Mouse (Mus musculus) cortical plate, adult 2 months (tissue): ENCODE results near the gene Gm4756. TPM values are rescaled to one million over a fixed set of nuclear protein-coding genes. Genes with fewer than 3 reads are reported as not detected.

ENCODE experiments used
- H3K27ac ChIP-seq: fragments of 200-500 bp; 2 replicates; pipeline ENCODE4 v1.5.1; 2012; ENCODE audit warnings: low read length, control low read depth, inconsistent platforms; ENCODE audit not compliant: insufficient read depth
- H3K4me1 ChIP-seq: fragments of 200-500 bp; 2 replicates; pipeline ENCODE4 v1.6.1; 2011; ENCODE audit warnings: low read length; ENCODE audit not compliant: control insufficient read depth, insufficient read depth
- H3K4me3 ChIP-seq: fragments of 200-500 bp; 2 replicates; pipeline ENCODE4 v1.5.1; 2011; ENCODE audit warnings: mild to moderate bottlenecking, low read length, control low read depth; ENCODE audit not compliant: insufficient read depth
- CTCF ChIP-seq: fragments of 200-500 bp; IDR thresholded peaks from 2 replicates; pipeline ENCODE4 v1.5.1; 2011; ENCODE audit warnings: mild to moderate bottlenecking, control low read depth, low read length; ENCODE audit not compliant: insufficient read depth; ENCODE audit errors: extremely low read depth
- POLR2A ChIP-seq: fragments of 200-500 bp; IDR thresholded peaks from 2 replicates; pipeline ENCODE4 v1.6.1; 2011; ENCODE audit warnings: mild to moderate bottlenecking, low read length, control low read depth; ENCODE audit not compliant: insufficient read depth; ENCODE audit errors: extremely low read depth
- polyA plus RNA-seq: library from polyadenylated mRNA; depleted of rRNA; stranded (reverse); fragments of >200 nt; gene quantifications from 2 replicates; pipeline ENCODE4 v1.2.3, GENCODE M21; 2012; rRNA removed

The Gm4756 gene
- polyA plus RNA-seq, 1 experiment, result not detected

DNA sequence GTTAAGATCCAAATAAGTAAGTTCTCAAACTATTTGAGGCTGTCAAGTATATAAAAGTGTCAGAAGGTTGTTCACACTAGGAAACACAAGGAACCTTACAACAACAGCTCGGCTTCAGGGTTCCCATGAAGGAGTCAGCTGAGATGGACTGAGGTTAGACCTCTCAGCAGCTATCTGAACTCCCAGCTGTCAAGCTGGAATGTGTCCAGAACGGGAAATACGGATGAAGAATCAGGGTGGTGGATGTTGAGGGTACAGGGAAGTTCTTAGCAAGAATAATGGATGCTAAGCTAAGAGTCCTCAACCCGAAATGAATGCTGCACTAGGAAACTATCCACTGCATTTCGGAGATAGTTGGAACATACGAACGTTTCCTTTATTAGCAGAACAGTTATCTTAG is 117.2 kb downstream of the Gm4756 start:
- Histone ChIP-seq H3K27ac (no peak overlapping the region), H3K4me3 (no peak overlapping the region), H3K4me1 (no peaks in the 10 kb centered on the region; the same call in 1 of the 2 replicates)
- TF ChIP-seq CTCF, result no peak
- no peak for TF ChIP-seq POLR2A

Other genes with a start within 250 kb of the Gm4756 start
- 1,289 and 1,308 TPM in 2 replicates for gene Rtn1, start 240.6 kb downstream of the Gm4756 start, polyA plus RNA-seq
- gene Lrrc9, start 207.8 kb downstream of the Gm4756 start, polyA plus RNA-seq, result 0.62 and 0.79 TPM in 2 replicates
- 18.0 and 18.4 TPM in 2 replicates for gene Pcnx4, start 113.3 kb downstream of the Gm4756 start, polyA plus RNA-seq
- gene Dhrs7, start 15.2 kb upstream of the Gm4756 start, polyA plus RNA-seq, result 45.8 and 51.7 TPM in 2 replicates
- 187 and 197 TPM in 2 replicates for gene Ppm1a, start 107.8 kb upstream of the Gm4756 start, polyA plus RNA-seq